Mouse (Mus musculus) MEL (cell line): ENCODE measurements around the gene Mast1. TPM values are rescaled to one million over a fixed set of nuclear protein-coding genes. Genes with fewer than 3 reads are reported as not detected.

Experiments
- DNase-seq: peaks from one replicate; pipeline ENCODE4 v3.0.0; 2011; ENCODE audit warnings: low read depth, low spot score
- H3K27ac ChIP-seq: 2 replicates; pipeline ENCODE4 v1.5.1; 2012; ENCODE audit warnings: low read depth, mild to moderate bottlenecking, control low read depth, low read length, moderate library complexity; ENCODE audit not compliant: control insufficient read depth
- H3K27me3 ChIP-seq, 2 experiments: fragments of 150-350 bp in 1 of 2; sonication (generic) in 1 of 2; 2 replicates each; pipeline ENCODE4 v1.6.1; 2012; ENCODE audit warnings: low read length in 2 of 2, mild to moderate bottlenecking in 2 of 2, improper control_type of control experiment in 1 of 2, moderate library complexity in 1 of 2; ENCODE audit not compliant: insufficient read depth in 2 of 2, control insufficient read depth in 1 of 2
- H3K36me3 ChIP-seq, 2 experiments: 2 replicates each; pipeline ENCODE4 v1.6.1; 2012 to 2014; ENCODE audit warnings: low read length in 2 of 2, improper control_type of control experiment in 1 of 2, inconsistent platforms in 1 of 2, mild to moderate bottlenecking in 1 of 2; ENCODE audit not compliant: insufficient read depth in 2 of 2, control insufficient read depth in 1 of 2
- H3K4me1 ChIP-seq, 2 experiments: fragments of 150-350 bp in 1 of 2; sonication (generic) in 1 of 2; 2 replicates each; pipeline ENCODE4 v1.6.1; 2012; ENCODE audit warnings: low read length in 2 of 2, improper control_type of control experiment in 1 of 2, mild to moderate bottlenecking in 1 of 2; ENCODE audit not compliant: insufficient read depth in 2 of 2, control insufficient read depth in 1 of 2
- H3K4me3 ChIP-seq, 2 experiments: fragments of 150-350 bp in 1 of 2; sonication (generic) in 1 of 2; 2 replicates each; pipeline ENCODE4 v1.5.1; 2012; ENCODE audit warnings: low read depth in 2 of 2, low read length in 2 of 2, mild to moderate bottlenecking in 2 of 2, moderate library complexity in 2 of 2, control low read depth in 1 of 2, improper control_type of control experiment in 1 of 2; ENCODE audit not compliant: control insufficient read depth in 1 of 2, insufficient read depth in 1 of 2
- H3K79me2 ChIP-seq: 2 replicates; pipeline ENCODE4 v1.6.1; 2012; ENCODE audit warnings: mild to moderate bottlenecking, low read length, moderate library complexity; ENCODE audit not compliant: control insufficient read depth, poor library complexity, insufficient read depth
- H3K9ac ChIP-seq: 2 replicates; pipeline ENCODE4 v1.6.1; 2012; ENCODE audit warnings: low read depth, mild to moderate bottlenecking, control low read depth, low read length, moderate library complexity; ENCODE audit not compliant: control insufficient read depth, poor library complexity, severe bottlenecking
- H3K9me3 ChIP-seq: fragments of 150-350 bp; sonication (generic); replicated peaks from 2 replicates; pipeline ENCODE4 v1.6.1; 2012; ENCODE audit warnings: mild to moderate bottlenecking, low read length, improper control_type of control experiment, moderate library complexity; ENCODE audit not compliant: insufficient read depth
- CHD2 ChIP-seq: IDR thresholded peaks from 2 replicates; pipeline ENCODE4 v1.6.1; 2011; ENCODE audit warnings: low read length, improper control_type of control experiment
- CTCF ChIP-seq, 3 experiments: IDR thresholded peaks in 2 of 3; conservative IDR thresholded peaks in 1 of 3; 2 replicates each; pipeline ENCODE4 v1.5.1; 2011 to 2012; ENCODE audit warnings: low read length in 3 of 3, low read depth in 2 of 3, mild to moderate bottlenecking in 2 of 3, improper control_type of control experiment in 1 of 3, inconsistent platforms in 1 of 3, mixed read lengths in 1 of 3, moderate library complexity in 1 of 3; ENCODE audit not compliant: control insufficient read depth in 1 of 3, insufficient read depth in 1 of 3, poor library complexity in 1 of 3, severe bottlenecking in 1 of 3
- E2F4 ChIP-seq: IDR thresholded peaks from 2 replicates; pipeline ENCODE4 v1.6.1; 2011; ENCODE audit warnings: low read depth, low read length, improper control_type of control experiment, borderline replicate concordance
- ETS1 ChIP-seq: IDR thresholded peaks from 2 replicates; pipeline ENCODE4 v1.6.1; 2012; ENCODE audit warnings: low read depth, mild to moderate bottlenecking, inconsistent platforms, low read length, improper control_type of control experiment, moderate library complexity
- GATA1 ChIP-seq: IDR thresholded peaks from 2 replicates; pipeline ENCODE4 v1.6.1; 2011; ENCODE audit warnings: low read depth, low read length, improper control_type of control experiment
- MAFK ChIP-seq: IDR thresholded peaks from 2 replicates; pipeline ENCODE4 v1.6.1; 2011; ENCODE audit warnings: low read depth, mild to moderate bottlenecking, low read length, improper control_type of control experiment, borderline replicate concordance
- MYC ChIP-seq: IDR thresholded peaks from 2 replicates; pipeline ENCODE4 v1.6.1; 2011; ENCODE audit warnings: low read depth, mild to moderate bottlenecking, low read length, improper control_type of control experiment, moderate library complexity
- POLR2A ChIP-seq, 2 experiments: IDR thresholded peaks; 2 replicates each; pipeline ENCODE4 v1.6.1; 2011 to 2012; ENCODE audit warnings: low read length in 2 of 2, mild to moderate bottlenecking in 2 of 2, control low read depth in 1 of 2, improper control_type of control experiment in 1 of 2, low read depth in 1 of 2, moderate library complexity in 1 of 2; ENCODE audit not compliant: control insufficient read depth in 1 of 2, insufficient read depth in 1 of 2, poor library complexity in 1 of 2
- SMC3 ChIP-seq: IDR thresholded peaks from 2 replicates; pipeline ENCODE4 v1.6.1; 2011; ENCODE audit warnings: low read depth, low read length, improper control_type of control experiment
- USF2 ChIP-seq, 2 experiments: IDR thresholded peaks; 2 replicates each; pipeline ENCODE4 v1.6.1; 2011 to 2012; ENCODE audit warnings: improper control_type of control experiment in 2 of 2, low read length in 2 of 2, borderline replicate concordance in 1 of 2, inconsistent platforms in 1 of 2, low read depth in 1 of 2, mild to moderate bottlenecking in 1 of 2; ENCODE audit not compliant: insufficient read depth in 1 of 2
- ZMIZ1 ChIP-seq: IDR thresholded peaks from 2 replicates; pipeline ENCODE4 v1.6.1; 2012; ENCODE audit warnings: low read depth, mild to moderate bottlenecking, inconsistent platforms, low read length, improper control_type of control experiment, moderate library complexity
- polyA plus RNA-seq, 2 experiments: library from polyadenylated mRNA; stranded (reverse) in 1 of 2; unstranded in 1 of 2; fragments of >175 nt in 1 of 2; fragments of >200 nt in 1 of 2; gene quantifications; 2 replicates each; pipeline versions ENCODE4 v1.2.1 to v1.2.4; 2012; ENCODE audit warnings: low replicate concordance in 2 of 2, low read depth in 1 of 2; ENCODE audit not compliant: insufficient read length in 2 of 2, insufficient read depth in 1 of 2, missing spikeins in 1 of 2
- total RNA-seq: library from RNA; depleted of rRNA; stranded (reverse); fragments of 300-350 nt; gene quantifications from 2 replicates; pipeline ENCODE4 v1.2.3, GENCODE M21; 2012

Gene Mast1
- total and polyA plus RNA-seq, 3 experiments = 0.77 to 4.5 TPM; not detected in 1

GRCm38 (mm10) chr8:84936041-84936961 lies 858 bp downstream of the Mast1 start:
- Histone ChIP-seq H3K27me3 (no peaks in the 10 kb centered on the region), H3K27ac (no peak overlapping the region), H3K79me2 (no peaks in the 10 kb centered on the region), H3K9me3 (no peaks in the 10 kb centered on the region), H3K4me1 (peaks cover 0 to 26% of the 10 kb centered on the region in 2 experiments; a peak in 3 of 4 replicates), H3K36me3 (peaks cover 0 to 13% of the 10 kb centered on the region in 2 experiments; a peak in 2 of 4 replicates), H3K4me3 (peak overlapping the region in 1 of 2 experiments; percentile 56; a peak in 1 of 4 replicates), H3K9ac (no peak overlapping the region)
- no peak for DNase-seq
- no peak for TF ChIP-seq SMC3
- TF ChIP-seq E2F4 = no peak
- TF ChIP-seq CTCF (IDR thresholded peaks at IDR 0.05 in 2 of 3, conservative IDR thresholded peaks at IDR 0.05 in 1 of 3; ENCODE audit: control insufficient read depth in 1 of 3, insufficient read depth in 1 of 3, low read depth in 2 of 3, low read length in 3 of 3, poor library complexity in 1 of 3, severe bottlenecking in 1 of 3) = no peak
- no peak for TF ChIP-seq GATA1
- TF ChIP-seq CHD2 = no peak
- no peak for TF ChIP-seq MYC
- TF ChIP-seq ZMIZ1 = no peak

DNA sequence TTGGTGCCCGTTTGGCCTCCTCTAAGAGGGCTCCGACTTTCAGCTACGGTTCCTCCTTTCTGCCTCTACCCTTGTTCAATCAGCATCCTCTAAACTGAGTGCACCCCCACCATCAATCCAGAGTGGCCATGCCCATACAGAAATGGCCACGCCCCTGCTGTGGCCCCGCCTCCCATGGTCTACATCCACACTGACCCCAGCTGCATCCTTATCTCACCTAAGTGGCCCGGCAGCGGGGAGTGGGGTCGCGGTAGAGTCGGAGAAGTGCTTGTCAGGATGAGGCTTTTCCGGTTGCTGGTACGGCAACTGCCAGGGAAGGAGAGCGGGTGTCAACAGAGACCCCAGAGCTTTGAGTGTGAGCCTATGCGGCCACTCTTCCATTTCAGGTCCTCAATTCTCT lies 1.7 kb downstream of the Mast1 start:
- no peak for DNase-seq
- TF ChIP-seq ETS1 = no peak
- no peak for TF ChIP-seq MAFK
- Histone ChIP-seq H3K27me3 (no peaks in the 10 kb centered on the region), H3K9me3 (no peaks in the 10 kb centered on the region), H3K4me3 (no peak overlapping the region), H3K9ac (no peak overlapping the region), H3K27ac (no peak overlapping the region), H3K4me1 (peaks cover 0 to 26% of the 10 kb centered on the region in 2 experiments; a peak in 3 of 4 replicates), H3K36me3 (peaks cover 0 to 13% of the 10 kb centered on the region in 2 experiments; a peak in 2 of 4 replicates), H3K79me2 (no peaks in the 10 kb centered on the region)

DNA sequence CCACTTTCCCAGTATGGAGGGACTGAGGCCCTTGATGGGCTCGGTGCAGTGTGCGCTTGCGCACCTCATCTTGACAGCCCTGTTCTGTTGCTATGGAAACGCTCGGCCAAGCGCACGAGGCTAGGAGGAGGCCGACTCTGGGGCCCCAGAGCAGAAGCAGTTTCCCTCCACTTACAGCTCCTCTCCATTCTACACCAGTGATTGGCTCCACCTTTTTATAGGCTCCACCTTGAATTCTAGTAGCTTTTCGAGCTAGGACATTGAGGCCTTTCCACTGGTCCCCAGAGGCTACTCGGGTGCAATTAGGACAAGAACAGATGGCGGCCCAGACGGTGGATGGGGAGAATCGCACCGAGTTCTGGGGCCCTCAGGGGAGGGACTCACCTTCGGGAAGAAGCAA lies 2.3 kb downstream of the Mast1 start:
- Histone ChIP-seq H3K4me3 (no peak overlapping the region), H3K36me3 (peaks cover 0 to 13% of the 10 kb centered on the region in 2 experiments; a peak in 2 of 4 replicates), H3K79me2 (no peaks in the 10 kb centered on the region), H3K9ac (no peak overlapping the region), H3K27ac (no peak overlapping the region), H3K4me1 (peaks cover 0 to 30% of the 10 kb centered on the region in 2 experiments; a peak in 3 of 4 replicates), H3K27me3 (no peaks in the 10 kb centered on the region), H3K9me3 (no peaks in the 10 kb centered on the region)
- no peak for DNase-seq
- 0 out of 4 replicates have a peak, but pooled peaks of 1 of the 2 experiments have one; percentile 24 for TF ChIP-seq POLR2A (IDR thresholded peaks at IDR 0.05; ENCODE audit: control insufficient read depth in 1 of 2, insufficient read depth in 1 of 2, low read depth in 1 of 2, low read length in 2 of 2, poor library complexity in 1 of 2)
- TF ChIP-seq USF2 (IDR thresholded peaks at IDR 0.05; ENCODE audit: borderline replicate concordance in 1 of 2, insufficient read depth in 1 of 2, low read depth in 1 of 2, low read length in 2 of 2) = no peak
